Mouse (Mus musculus): ENCODE data around the gene Gm16253. TPM values are rescaled to one million over a fixed set of nuclear protein-coding genes. Genes with fewer than 3 reads are reported as not detected.

The Gm16253 gene
- total and polyA plus RNA-seq, 3 experiments: 1.4 TPM; not detected in 2

GRCm38 (mm10) chr3:96577566-96577965, 782 bp downstream of the Gm16253 start:
- peaks cover 3% of the 10 kb centered on the region; the same call in 1 of the 2 replicates for H3K79me2 ChIP-seq (ENCODE audit: control insufficient read depth, insufficient read depth, low read length, poor library complexity)
- peaks cover 11 to 39% of the 10 kb centered on the region in 2 experiments for H3K4me1 ChIP-seq (ENCODE audit: control insufficient read depth in 1 of 2, insufficient read depth in 2 of 2, low read length in 2 of 2)
- peak overlapping the region; percentile 57 for H3K9ac ChIP-seq (ENCODE audit: control insufficient read depth, low read depth, low read length, poor library complexity, severe bottlenecking)
- no peaks in the 10 kb centered on the region for H3K27me3 ChIP-seq (ENCODE audit: control insufficient read depth in 1 of 2, insufficient read depth in 2 of 2, low read length in 2 of 2)
- no peak overlapping the region for H3K4me3 ChIP-seq (ENCODE audit: control insufficient read depth in 1 of 2, insufficient read depth in 1 of 2, low read depth in 2 of 2, low read length in 2 of 2)
- peak overlapping the region; percentile 70 for H3K27ac ChIP-seq (ENCODE audit: control insufficient read depth, low read depth, low read length)
- H3K9me3 ChIP-seq (replicated peaks; ENCODE audit: insufficient read depth, low read length): no peaks in the 10 kb centered on the region
- peaks cover 0 to 33% of the 10 kb centered on the region in 2 experiments; a peak in 2 of 4 replicates for H3K36me3 ChIP-seq (ENCODE audit: control insufficient read depth in 1 of 2, insufficient read depth in 2 of 2, low read length in 2 of 2)
- no peak for TF ChIP-seq EP300 (IDR thresholded peaks at IDR 0.05; ENCODE audit: low read depth in 1 of 2, low read length in 2 of 2)
- TF ChIP-seq RCOR1 (IDR thresholded peaks at IDR 0.05; ENCODE audit: low read depth, low read length): no peak
- no peak for TF ChIP-seq BHLHE40 (IDR thresholded peaks at IDR 0.05; ENCODE audit: borderline replicate concordance, low read depth, low read length)
- TF ChIP-seq HCFC1 (IDR thresholded peaks at IDR 0.05; ENCODE audit: low read depth, low read length): no peak
- no peak for TF ChIP-seq RAD21 (IDR thresholded peaks at IDR 0.05; ENCODE audit: low read depth, low read length)
- TF ChIP-seq TAL1 (IDR thresholded peaks at IDR 0.05; ENCODE audit: low read length): no peak
- TF ChIP-seq MYB (IDR thresholded peaks at IDR 0.05; ENCODE audit: low read depth, low read length): no peak
- no peak for TF ChIP-seq MAZ (IDR thresholded peaks at IDR 0.05; ENCODE audit: low read depth, low read length)
- no peak for TF ChIP-seq MYC (IDR thresholded peaks at IDR 0.05; ENCODE audit: low read depth, low read length)
- no peak for TF ChIP-seq USF2 (IDR thresholded peaks at IDR 0.05; ENCODE audit: borderline replicate concordance in 1 of 2, insufficient read depth in 1 of 2, low read depth in 1 of 2, low read length in 2 of 2)
- TF ChIP-seq MAFK (IDR thresholded peaks at IDR 0.05; ENCODE audit: borderline replicate concordance, low read depth, low read length): no peak
- no peak for TF ChIP-seq USF1 (IDR thresholded peaks at IDR 0.05; ENCODE audit: low read depth, low read length)
- no peak for TF ChIP-seq SIN3A (IDR thresholded peaks at IDR 0.05; ENCODE audit: low read length)
- TF ChIP-seq MXI1 (IDR thresholded peaks at IDR 0.05; ENCODE audit: low read depth, low read length): no peak
- no peak for TF ChIP-seq POLR2AphosphoS2 (IDR thresholded peaks at IDR 0.05; ENCODE audit: low read length)
- peak; percentile 42 for DNase-seq (ENCODE audit: low read depth, low spot score)

GRCm38 (mm10) chr3:96578561-96579238, 1.9 kb downstream of the Gm16253 start:
- peak overlapping the region; percentile 65 for H3K9ac ChIP-seq (ENCODE audit: control insufficient read depth, low read depth, low read length, poor library complexity, severe bottlenecking)
- H3K79me2 ChIP-seq (ENCODE audit: control insufficient read depth, insufficient read depth, low read length, poor library complexity): peaks cover 3% of the 10 kb centered on the region; the same call in 1 of the 2 replicates
- H3K27me3 ChIP-seq (ENCODE audit: control insufficient read depth in 1 of 2, insufficient read depth in 2 of 2, low read length in 2 of 2): no peaks in the 10 kb centered on the region
- H3K27ac ChIP-seq (ENCODE audit: control insufficient read depth, low read depth, low read length): peak overlapping the region; percentile 76; the same call in 1 of the 2 replicates
- peaks cover 12 to 42% of the 10 kb centered on the region in 2 experiments for H3K4me1 ChIP-seq (ENCODE audit: control insufficient read depth in 1 of 2, insufficient read depth in 2 of 2, low read length in 2 of 2)
- H3K36me3 ChIP-seq (ENCODE audit: control insufficient read depth in 1 of 2, insufficient read depth in 2 of 2, low read length in 2 of 2): peaks cover 0 to 34% of the 10 kb centered on the region in 2 experiments; a peak in 2 of 4 replicates
- H3K9me3 ChIP-seq (replicated peaks; ENCODE audit: insufficient read depth, low read length): no peaks in the 10 kb centered on the region
- no peak for DNase-seq (ENCODE audit: low read depth, low spot score)
- TF ChIP-seq EP300 (IDR thresholded peaks at IDR 0.05; ENCODE audit: low read depth in 1 of 2, low read length in 2 of 2): no peak
- TF ChIP-seq KAT2A (conservative IDR thresholded peaks at IDR 0.05; ENCODE audit: low read depth, low read length): no peak
- no peak for TF ChIP-seq MAZ (IDR thresholded peaks at IDR 0.05; ENCODE audit: low read depth, low read length)
- TF ChIP-seq POLR2A (IDR thresholded peaks at IDR 0.05; ENCODE audit: control insufficient read depth in 1 of 2, insufficient read depth in 1 of 2, low read depth in 1 of 2, low read length in 2 of 2, poor library complexity in 1 of 2): no peak
- TF ChIP-seq USF1 (IDR thresholded peaks at IDR 0.05; ENCODE audit: low read depth, low read length): no peak
- TF ChIP-seq MAFK (IDR thresholded peaks at IDR 0.05; ENCODE audit: borderline replicate concordance, low read depth, low read length): no peak
- TF ChIP-seq ZC3H11A (IDR thresholded peaks at IDR 0.05; ENCODE audit: low read depth, low read length): no peak
- TF ChIP-seq MEF2A (IDR thresholded peaks at IDR 0.05; ENCODE audit: extremely low read depth, insufficient replicate concordance, low read depth, low read length, poor library complexity, severe bottlenecking): no peak
- no peak for TF ChIP-seq ZKSCAN1 (IDR thresholded peaks at IDR 0.05; ENCODE audit: low read depth, low read length)
- no peak for TF ChIP-seq ZMIZ1 (IDR thresholded peaks at IDR 0.05; ENCODE audit: low read depth, low read length)
- no peak for TF ChIP-seq TCF12 (IDR thresholded peaks at IDR 0.05; ENCODE audit: low read depth, low read length)
- no peak for TF ChIP-seq MYC (IDR thresholded peaks at IDR 0.05; ENCODE audit: low read depth, low read length)
- TF ChIP-seq NRF1 (IDR thresholded peaks at IDR 0.05; ENCODE audit: insufficient read depth, low read depth, low read length, poor library complexity, severe bottlenecking): no peak
- TF ChIP-seq USF2 (IDR thresholded peaks at IDR 0.05; ENCODE audit: borderline replicate concordance in 1 of 2, insufficient read depth in 1 of 2, low read depth in 1 of 2, low read length in 2 of 2): no peak
- no peak for TF ChIP-seq TAL1 (IDR thresholded peaks at IDR 0.05; ENCODE audit: low read length)
- no peak for TF ChIP-seq MAX (IDR thresholded peaks at IDR 0.05; ENCODE audit: low read length)
- TF ChIP-seq CTCF (IDR thresholded peaks at IDR 0.05 in 2 of 3, conservative IDR thresholded peaks at IDR 0.05 in 1 of 3; ENCODE audit: control insufficient read depth in 1 of 3, insufficient read depth in 1 of 3, low read depth in 2 of 3, low read length in 3 of 3, poor library complexity in 1 of 3, severe bottlenecking in 1 of 3): no peak
- H3K4me3 ChIP-seq (ENCODE audit: control insufficient read depth in 1 of 2, insufficient read depth in 1 of 2, low read depth in 2 of 2, low read length in 2 of 2): no peak overlapping the region; a peak in 1 of 4 replicates

Measured in MEL (cell line).